ENCODE assay signal across 8 mouse cellular contexts in genomic region chr19:37550101-37551039, GRCm38 (mm10). TPM values are rescaled to one million over a fixed set of nuclear protein-coding genes. Genes with fewer than 3 reads are reported as not detected.
DNase-seq lines count a peak whose midpoint lies in the region; ATAC-seq lines count a peak whose summit lies in the region.

TSS of gene Exoc6 (plus strand) at chr19:37550418.

- no peaks in the 10 kb centered on the region for H3K36me3 ChIP-seq in hindbrain, embryonic 12.5 days

- peaks cover 44% of the 10 kb centered on the region for H3K27me3 ChIP-seq in hindbrain, embryonic 12.5 days

- peak within 1 kb of the TSS; percentile 95 for H3K4me2 ChIP-seq in hindbrain, embryonic 12.5 days (replicated peaks)

- H3K4me3 ChIP-seq in hindbrain, embryonic 12.5 days = peak within 1 kb of the TSS; percentile 85

- H3K4me1 ChIP-seq in hindbrain, embryonic 12.5 days = no peaks in the 10 kb centered on the region

- peak; percentile 88 for DNase-seq in NIH3T3 (ENCODE audit: low read depth)
- peak; percentile 84 to 87 for DNase-seq in cerebellum, postnatal 10 days
- DNase-seq in frontal cortex, postnatal 14 days (ENCODE audit: low spot score in 2 of 2) = peak; percentile 45 to 58
- DNase-seq in layer of hippocampus, postnatal 36 days = peak; percentile 79 to 80
- DNase-seq in lung, postnatal 25 days (ENCODE audit: low spot score) = peak; percentile 69
- DNase-seq in retina, adult 2 months (ENCODE audit: low read depth, low spot score) = peak; percentile 65
- DNase-seq in thymus, postnatal 36 days = peak; percentile 81 to 83

- ATAC-seq in hindbrain, embryonic 12.5 days (ENCODE audit: low FRiP score) = peak; percentile 93

- H3K27ac ChIP-seq in hindbrain, embryonic 12.5 days = peak within 1 kb of the TSS; percentile 32; the same call in 1 of the 2 replicates

- WGBS in hindbrain, embryonic 12.5 days = 1% methylated on average over 68 of the region's 89 CpGs

- H3K9me3 ChIP-seq in hindbrain, embryonic 12.5 days (replicated peaks) = no peaks in the 10 kb centered on the region

- H3K9ac ChIP-seq in hindbrain, embryonic 12.5 days = peak within 1 kb of the TSS; percentile 75

RNA-seq across cellular contexts. Expression of gene Exoc6, which starts in this region (rescaled TPM):
- polyA plus RNA-seq in hindbrain, embryonic 12.5 days (2016; fragmentation: Nextera tagmentation; extraction: Ambion mirVana) = 9.5 and 10.3 TPM in 2 replicates
- 10 to 100 TPM; 48.1 to 52.3 TPM for total RNA-seq in layer of hippocampus, postnatal 36 days (2021)

Comparison
In these comparisons a context has a peak if more than half of its experiments do, and no peak if none do; other contexts are left out.
1. Peak in every context shown above with its lines: DNase-seq, ATAC-seq, H3K4me3 ChIP-seq and H3K27ac ChIP-seq.